8 mouse cellular contexts compared by ENCODE assay signal in genomic region chr5:115436421-115437124, GRCm38 (mm10). TPM values are rescaled to one million over a fixed set of nuclear protein-coding genes. Genes with fewer than 3 reads are reported as not detected.
A peak's percentile ranks its signal among the peaks of the same experiment; 100 is the strongest.
DNase-seq lines count a peak whose midpoint lies in the region; ATAC-seq lines count a peak whose summit lies in the region.

No protein-coding gene starts in this region.

- peak; percentile 66 for ATAC-seq in embryonic facial prominence, embryonic 13.5 days (ENCODE audit: insufficient number of reproducible peaks, insufficient read depth, low FRiP score, low TSS enrichment, low read depth)
- peak; percentile 55 for ATAC-seq in heart, embryonic 11.5 days (replicated peaks; ENCODE audit: insufficient number of reproducible peaks, low FRiP score, low TSS enrichment)
- peak; percentile 50 for ATAC-seq in limb, embryonic 15.5 days (ENCODE audit: insufficient number of reproducible peaks, low FRiP score, low TSS enrichment, low read depth)
- peak; percentile 82 for ATAC-seq in neural tube, embryonic 12.5 days (ENCODE audit: low FRiP score, low read depth)

- H3K4me3 ChIP-seq in embryonic facial prominence, embryonic 13.5 days, result peak overlapping the region; percentile 32
- H3K4me3 ChIP-seq in heart, embryonic 11.5 days (ENCODE audit: low read depth, low read length), result peak overlapping the region; percentile 44
- peak overlapping the region; percentile 36 for H3K4me3 ChIP-seq in limb, embryonic 15.5 days
- H3K4me3 ChIP-seq in neural tube, embryonic 12.5 days, result peak overlapping the region; percentile 35

- H3K27ac ChIP-seq in embryonic facial prominence, embryonic 13.5 days, result peak overlapping the region; percentile 97
- H3K27ac ChIP-seq in heart, embryonic 11.5 days (ENCODE audit: low read depth, low read length), result peak overlapping the region; percentile 74
- H3K27ac ChIP-seq in limb, embryonic 15.5 days, result peak overlapping the region; percentile 84
- peak overlapping the region; percentile 99 for H3K27ac ChIP-seq in neural tube, embryonic 12.5 days

- H3K9me3 ChIP-seq in embryonic facial prominence, embryonic 13.5 days, result no peaks in the 10 kb centered on the region
- H3K9me3 ChIP-seq in heart, embryonic 11.5 days (replicated peaks; ENCODE audit: control insufficient read depth, low read length), result no peaks in the 10 kb centered on the region
- no peaks in the 10 kb centered on the region for H3K9me3 ChIP-seq in limb, embryonic 15.5 days
- no peaks in the 10 kb centered on the region for H3K9me3 ChIP-seq in neural tube, embryonic 12.5 days

- H3K9ac ChIP-seq in embryonic facial prominence, embryonic 13.5 days, result peak overlapping the region; percentile 69
- peak overlapping the region; percentile 81 for H3K9ac ChIP-seq in heart, embryonic 11.5 days (ENCODE audit: low read depth, low read length)
- peak overlapping the region; percentile 44 for H3K9ac ChIP-seq in limb, embryonic 15.5 days
- H3K9ac ChIP-seq in neural tube, embryonic 12.5 days, result peak overlapping the region; percentile 67

- DNase-seq in thymus, postnatal 25 days, result peak; percentile 8
- DNase-seq in thymus, postnatal 36 days, result no peak
- DNase-seq in kidney, postnatal 10 days, result peak; percentile 79
- DNase-seq in testis, postnatal 14 days (ENCODE audit: low spot score), result peak; percentile 79

- H3K27me3 ChIP-seq in embryonic facial prominence, embryonic 13.5 days, result no peaks in the 10 kb centered on the region
- no peaks in the 10 kb centered on the region for H3K27me3 ChIP-seq in heart, embryonic 11.5 days (ENCODE audit: control insufficient read depth, insufficient read depth, low read length)
- H3K27me3 ChIP-seq in limb, embryonic 15.5 days, result no peaks in the 10 kb centered on the region
- no peaks in the 10 kb centered on the region for H3K27me3 ChIP-seq in neural tube, embryonic 12.5 days (replicated peaks)

- 2% methylated on average over 42 of the region's 43 CpGs for WGBS in embryonic facial prominence, embryonic 13.5 days
- under 1% methylated on average over 36 of the region's 43 CpGs for WGBS in heart, embryonic 11.5 days (ENCODE audit: insufficient replicate concordance)
- 1% methylated on average over 38 of the region's 43 CpGs for WGBS in limb, embryonic 15.5 days
- under 1% methylated on average over 37 of the region's 43 CpGs for WGBS in neural tube, embryonic 12.5 days

- H3K4me2 ChIP-seq in embryonic facial prominence, embryonic 13.5 days, result peak overlapping the region; percentile 61
- H3K4me2 ChIP-seq in heart, embryonic 11.5 days, result peak overlapping the region; percentile 74
- H3K4me2 ChIP-seq in limb, embryonic 15.5 days, result peak overlapping the region; percentile 64
- H3K4me2 ChIP-seq in neural tube, embryonic 12.5 days (replicated peaks), result peak overlapping the region; percentile 81

- H3K36me3 ChIP-seq in embryonic facial prominence, embryonic 13.5 days, result peaks cover 58% of the 10 kb centered on the region
- H3K36me3 ChIP-seq in heart, embryonic 11.5 days (ENCODE audit: control insufficient read depth, insufficient read depth, low read length), result no peaks in the 10 kb centered on the region; the same call in 1 of the 2 replicates
- peaks cover 17% of the 10 kb centered on the region for H3K36me3 ChIP-seq in limb, embryonic 15.5 days
- peaks cover 63% of the 10 kb centered on the region for H3K36me3 ChIP-seq in neural tube, embryonic 12.5 days

- H3K4me1 ChIP-seq in embryonic facial prominence, embryonic 13.5 days, result peaks cover 75% of the 10 kb centered on the region
- peaks cover 24% of the 10 kb centered on the region for H3K4me1 ChIP-seq in heart, embryonic 11.5 days (ENCODE audit: control insufficient read depth, insufficient read depth, low read length)
- peaks cover 54% of the 10 kb centered on the region for H3K4me1 ChIP-seq in limb, embryonic 15.5 days
- peaks cover 90% of the 10 kb centered on the region for H3K4me1 ChIP-seq in neural tube, embryonic 12.5 days

RNA-seq across cellular contexts. Expression of gene Msi1, which starts 7.2 kb away (rescaled TPM):
- 22.3 and 23.9 TPM in 2 replicates for polyA plus RNA-seq in embryonic facial prominence, embryonic 13.5 days (2015; fragmentation: Nextera tagmentation; extraction: Ambion mirVana)
- polyA plus RNA-seq in heart, embryonic 11.5 days (2014; fragmentation: Nextera tagmentation; extraction: Ambion mirVana), result 7.6 and 9.4 TPM in 2 replicates
- 8.2 and 8.4 TPM in 2 replicates for polyA plus RNA-seq in limb, embryonic 15.5 days (2015; fragmentation: Nextera tagmentation; extraction: Ambion mirVana)
- polyA plus RNA-seq in neural tube, embryonic 12.5 days (2016; fragmentation: Nextera tagmentation; extraction: Ambion mirVana), result 122 and 129 TPM in 2 replicates

RNA-seq across cellular contexts. Expression of gene Pla2g1b, which starts 29.5 kb away (rescaled TPM):
- not detected in 2 replicates for polyA plus RNA-seq in embryonic facial prominence, embryonic 13.5 days (2015; fragmentation: Nextera tagmentation; extraction: Ambion mirVana)
- polyA plus RNA-seq in heart, embryonic 11.5 days (2014; fragmentation: Nextera tagmentation; extraction: Ambion mirVana), result 1.0 and 1.2 TPM in 2 replicates
- polyA plus RNA-seq in limb, embryonic 15.5 days (2015; fragmentation: Nextera tagmentation; extraction: Ambion mirVana), result not detected in 2 replicates
- not detected in 2 replicates for polyA plus RNA-seq in neural tube, embryonic 12.5 days (2016; fragmentation: Nextera tagmentation; extraction: Ambion mirVana)

RNA-seq across cellular contexts. Expression of gene Sirt4, which starts 48.0 kb away (rescaled TPM):
- 24.8 and 28.1 TPM in 2 replicates for polyA plus RNA-seq in embryonic facial prominence, embryonic 13.5 days (2015; fragmentation: Nextera tagmentation; extraction: Ambion mirVana)
- 15.8 and 19.2 TPM in 2 replicates for polyA plus RNA-seq in heart, embryonic 11.5 days (2014; fragmentation: Nextera tagmentation; extraction: Ambion mirVana)
- 24.9 and 26.5 TPM in 2 replicates for polyA plus RNA-seq in limb, embryonic 15.5 days (2015; fragmentation: Nextera tagmentation; extraction: Ambion mirVana)
- polyA plus RNA-seq in neural tube, embryonic 12.5 days (2016; fragmentation: Nextera tagmentation; extraction: Ambion mirVana), result 23.8 and 24.9 TPM in 2 replicates

Comparison
In these comparisons a context has a peak if more than half of its experiments do, and no peak if none do; other contexts are left out.
1. DNase-seq: peak in thymus, postnatal 25 days (single experiment), kidney, postnatal 10 days (single experiment) and testis, postnatal 14 days (single experiment); none in thymus, postnatal 36 days (0 of 2).
2. Peak in every context shown above with its lines, with median percentiles within 50 percentile points of each other: ATAC-seq, H3K27ac ChIP-seq, H3K4me2 ChIP-seq, H3K4me3 ChIP-seq and H3K9ac ChIP-seq.